Mouse (Mus musculus): Measurements from ENCODE around the gene Slc26a8. TPM values are rescaled to one million over a fixed set of nuclear protein-coding genes. Genes with fewer than 3 reads are reported as not detected.

The Slc26a8 gene
- polyA plus RNA-seq, 1 experiment from 2014 or later = 0.58 TPM

- DNase-seq (ENCODE audit: extremely low spot score, low spot score) = no peak
- 93% methylated on average over 8 of the region's 8 CpGs for WGBS
Measured at GRCm38 (mm10) chr17:28710291-28710688, 20.3 kb upstream of the Slc26a8 start.

GRCm38 (mm10) chr17:28709552-28710290 is 19.7 kb upstream of the Slc26a8 start:
- no peak for DNase-seq (ENCODE audit: extremely low spot score, low spot score)
- H3K27ac ChIP-seq = no peak overlapping the region
- WGBS = 94% methylated on average over 8 of the region's 8 CpGs
- no peak overlapping the region for H3K4me3 ChIP-seq
- H3K27me3 ChIP-seq (ENCODE audit: poor library complexity, severe bottlenecking) = no peaks in the 10 kb centered on the region
- H3K4me1 ChIP-seq = peaks cover 15% of the 10 kb centered on the region
- H3K36me3 ChIP-seq (replicated peaks) = peaks cover 26% of the 10 kb centered on the region
- no peaks in the 10 kb centered on the region for H3K9me3 ChIP-seq

More at GRCm38 (mm10) chr17:28710291-28710688, 20.3 kb upstream of the Slc26a8 start:
- peaks cover 26% of the 10 kb centered on the region for H3K36me3 ChIP-seq (replicated peaks)
- H3K4me1 ChIP-seq = peaks cover 15% of the 10 kb centered on the region
- no peaks in the 10 kb centered on the region for H3K27me3 ChIP-seq (ENCODE audit: poor library complexity, severe bottlenecking)
- H3K4me3 ChIP-seq = no peak overlapping the region
- no peak overlapping the region for H3K27ac ChIP-seq
- no peaks in the 10 kb centered on the region for H3K9me3 ChIP-seq

GRCm38 (mm10) chr17:28708989-28709388 is 19.0 kb upstream of the Slc26a8 start:
- Histone ChIP-seq H3K4me1 (peaks cover 15% of the 10 kb centered on the region), H3K36me3 (replicated peaks) (peaks cover 20% of the 10 kb centered on the region), H3K27me3 (ENCODE audit: poor library complexity, severe bottlenecking) (no peaks in the 10 kb centered on the region), H3K9me3 (no peaks in the 10 kb centered on the region), H3K4me3 (no peak overlapping the region), H3K27ac (no peak overlapping the region)
- no peak for DNase-seq (ENCODE audit: extremely low spot score, low spot score)
- 67% methylated on average over 2 of the region's 2 CpGs for WGBS

- no peak for DNase-seq (ENCODE audit: extremely low spot score, low spot score)
- no peak overlapping the region for H3K4me3 ChIP-seq
- no peaks in the 10 kb centered on the region for H3K9me3 ChIP-seq
- 97% methylated on average over 2 of the region's 2 CpGs for WGBS
- H3K27me3 ChIP-seq (ENCODE audit: poor library complexity, severe bottlenecking) = no peaks in the 10 kb centered on the region
- H3K27ac ChIP-seq = no peak overlapping the region
- peaks cover 11% of the 10 kb centered on the region for H3K36me3 ChIP-seq (replicated peaks)
- H3K4me1 ChIP-seq = peaks cover 15% of the 10 kb centered on the region
Measured at GRCm38 (mm10) chr17:28707816-28708215, 17.8 kb upstream of the Slc26a8 start.

- DNase-seq (ENCODE audit: extremely low spot score, low spot score) = no peak
- WGBS = 98% methylated on average over 3 of the region's 3 CpGs
- Histone ChIP-seq H3K36me3 (replicated peaks) (peaks cover 13% of the 10 kb centered on the region), H3K4me1 (peaks cover 15% of the 10 kb centered on the region), H3K27me3 (ENCODE audit: poor library complexity, severe bottlenecking) (no peaks in the 10 kb centered on the region), H3K4me3 (no peak overlapping the region), H3K27ac (no peak overlapping the region), H3K9me3 (no peaks in the 10 kb centered on the region)
Measured at GRCm38 (mm10) chr17:28707136-28707627, 17.1 kb upstream of the Slc26a8 start.

- H3K27me3 ChIP-seq (ENCODE audit: poor library complexity, severe bottlenecking) = no peaks in the 10 kb centered on the region
- no peak overlapping the region for H3K27ac ChIP-seq
- peaks cover 15% of the 10 kb centered on the region for H3K4me1 ChIP-seq
- no peaks in the 10 kb centered on the region for H3K9me3 ChIP-seq
- DNase-seq (ENCODE audit: extremely low spot score, low spot score) = no peak
- H3K4me3 ChIP-seq = no peak overlapping the region
- peaks cover 18% of the 10 kb centered on the region for H3K36me3 ChIP-seq (replicated peaks)
- 75% methylated on average over 1 of the region's 1 CpGs for WGBS
Measured at GRCm38 (mm10) chr17:28706697-28707096, 16.7 kb upstream of the Slc26a8 start.

GRCm38 (mm10) chr17:28702646-28703045 is 12.6 kb upstream of the Slc26a8 start:
- Histone ChIP-seq H3K4me3 (no peak overlapping the region), H3K36me3 (replicated peaks) (peaks cover 26% of the 10 kb centered on the region), H3K4me1 (peaks cover 23% of the 10 kb centered on the region), H3K27ac (no peak overlapping the region), H3K27me3 (ENCODE audit: poor library complexity, severe bottlenecking) (no peaks in the 10 kb centered on the region), H3K9me3 (no peaks in the 10 kb centered on the region)
- no peak for DNase-seq (ENCODE audit: extremely low spot score, low spot score)
- WGBS = 85% methylated on average over 2 of the region's 2 CpGs

- no peak overlapping the region for H3K27ac ChIP-seq
- H3K4me3 ChIP-seq = no peak overlapping the region
- H3K4me1 ChIP-seq = peaks cover 29% of the 10 kb centered on the region
- DNase-seq (ENCODE audit: extremely low spot score, low spot score) = no peak
- 83% methylated on average over 3 of the region's 3 CpGs for WGBS
- peaks cover 26% of the 10 kb centered on the region for H3K36me3 ChIP-seq (replicated peaks)
- H3K27me3 ChIP-seq (ENCODE audit: poor library complexity, severe bottlenecking) = no peaks in the 10 kb centered on the region
- no peaks in the 10 kb centered on the region for H3K9me3 ChIP-seq
Measured at GRCm38 (mm10) chr17:28701737-28702136, 11.7 kb upstream of the Slc26a8 start.

- Histone ChIP-seq H3K9me3 (no peaks in the 10 kb centered on the region), H3K4me1 (peaks cover 30% of the 10 kb centered on the region), H3K4me3 (no peak overlapping the region), H3K27ac (no peak overlapping the region), H3K27me3 (ENCODE audit: poor library complexity, severe bottlenecking) (no peaks in the 10 kb centered on the region), H3K36me3 (replicated peaks) (peaks cover 26% of the 10 kb centered on the region)
- 92% methylated on average over 4 of the region's 4 CpGs for WGBS
- no peak for DNase-seq (ENCODE audit: extremely low spot score, low spot score)
Measured at GRCm38 (mm10) chr17:28701171-28701570, 11.1 kb upstream of the Slc26a8 start.

GRCm38 (mm10) chr17:28699789-28700188 is 9.8 kb upstream of the Slc26a8 start:
- 90% methylated on average over 7 of the region's 7 CpGs for WGBS
- H3K27ac ChIP-seq = no peak overlapping the region
- peaks cover 17% of the 10 kb centered on the region for H3K36me3 ChIP-seq (replicated peaks)
- no peaks in the 10 kb centered on the region for H3K27me3 ChIP-seq (ENCODE audit: poor library complexity, severe bottlenecking)
- peaks cover 33% of the 10 kb centered on the region for H3K4me1 ChIP-seq
- no peak for DNase-seq (ENCODE audit: extremely low spot score, low spot score)
- no peak overlapping the region for H3K4me3 ChIP-seq
- no peaks in the 10 kb centered on the region for H3K9me3 ChIP-seq

- no peak for DNase-seq (ENCODE audit: extremely low spot score, low spot score)
- 94% methylated on average over 2 of the region's 2 CpGs for WGBS
Measured at GRCm38 (mm10) chr17:28698672-28699071, 8.6 kb upstream of the Slc26a8 start.

GRCm38 (mm10) chr17:28698245-28698644 is 8.2 kb upstream of the Slc26a8 start:
- H3K4me3 ChIP-seq = no peak overlapping the region
- DNase-seq (ENCODE audit: extremely low spot score, low spot score) = no peak
- peaks cover 46% of the 10 kb centered on the region for H3K4me1 ChIP-seq
- WGBS = 60% methylated on average over 4 of the region's 4 CpGs
- no peak overlapping the region for H3K27ac ChIP-seq
- H3K36me3 ChIP-seq (replicated peaks) = peaks cover 15% of the 10 kb centered on the region
- H3K9me3 ChIP-seq = no peaks in the 10 kb centered on the region
- no peaks in the 10 kb centered on the region for H3K27me3 ChIP-seq (ENCODE audit: poor library complexity, severe bottlenecking)

More at GRCm38 (mm10) chr17:28698672-28699071, 8.6 kb upstream of the Slc26a8 start:
- Histone ChIP-seq H3K36me3 (replicated peaks) (peaks cover 15% of the 10 kb centered on the region), H3K4me3 (no peak overlapping the region), H3K27ac (no peak overlapping the region), H3K4me1 (peaks cover 42% of the 10 kb centered on the region), H3K9me3 (no peaks in the 10 kb centered on the region), H3K27me3 (ENCODE audit: poor library complexity, severe bottlenecking) (no peaks in the 10 kb centered on the region)
